Mouse (Mus musculus) megakaryocyte progenitor cell, adult 5-6 weeks (primary cell): ENCODE measurements at regions not wholly inside any gene's neighbourhood (a gene's known extent, or its start where the extent isn't known, plus 50 kb on each side); places are given as distances from the start of the nearest gene placed in this dataset.
"Not testable (repeated sequence)": the region's sequence is repeated elsewhere in the genome, so short reads cannot be mapped to it uniquely, and the experiment has no call there.

ENCODE experiments used
- ATAC-seq: replicated peaks from 2 replicates; pipeline ENCODE4 v1.8.0; 2016; ENCODE audit warnings: mild to moderate bottlenecking, moderate TSS enrichment, inconsistent platforms; ENCODE audit not compliant: poor library complexity

GRCm38 (mm10) chr13:27945062-27945461, 71.0 kb upstream of the Prl4a1 start:
- ATAC-seq: peak; percentile 76

GRCm38 (mm10) chr13:27960421-27960820, 55.6 kb upstream of the Prl4a1 start:
- not testable (repeated sequence) for ATAC-seq

GRCm38 (mm10) chr13:27962381-27962780, 53.6 kb upstream of the Prl4a1 start:
- not testable (repeated sequence) for ATAC-seq

- ATAC-seq: not testable (repeated sequence)
These were observed 50.0 kb upstream of the Prl4a1 start for GRCm38 (mm10) chr13:27966021-27966420.
